Mouse (Mus musculus): ENCODE data around the gene Gm5089. TPM values are rescaled to one million over a fixed set of nuclear protein-coding genes. Genes with fewer than 3 reads are reported as not detected.

Gene Gm5089
- polyA plus RNA-seq, 1 experiment, result 0.49 TPM

GRCm38 (mm10) chr14:122472161-122472560, 21.2 kb upstream of the Gm5089 start:
- H3K27me3 ChIP-seq (ENCODE audit: control insufficient read depth, insufficient read depth, low read length), result no peaks in the 10 kb centered on the region
- peak overlapping the region; percentile 88 for H3K27ac ChIP-seq (ENCODE audit: insufficient read depth, low read length)
- DNase-seq, result peak; percentile 54 to 69
- 4% methylated on average over 13 of the region's 13 CpGs for WGBS
- TF ChIP-seq POLR2A (IDR thresholded peaks at IDR 0.05; ENCODE audit: borderline replicate concordance, insufficient read depth, low read length), result no peak
- no peak for TF ChIP-seq CTCF (IDR thresholded peaks at IDR 0.05; ENCODE audit: borderline replicate concordance, insufficient read depth, low read depth, low read length)
- peaks cover 5% of the 10 kb centered on the region; the same call in 1 of the 2 replicates for H3K4me1 ChIP-seq (ENCODE audit: control insufficient read depth, insufficient read depth, low read length)
- peak overlapping the region; percentile 64 for H3K4me3 ChIP-seq (replicated peaks; ENCODE audit: insufficient read depth, low read depth, low read length)

DNA sequence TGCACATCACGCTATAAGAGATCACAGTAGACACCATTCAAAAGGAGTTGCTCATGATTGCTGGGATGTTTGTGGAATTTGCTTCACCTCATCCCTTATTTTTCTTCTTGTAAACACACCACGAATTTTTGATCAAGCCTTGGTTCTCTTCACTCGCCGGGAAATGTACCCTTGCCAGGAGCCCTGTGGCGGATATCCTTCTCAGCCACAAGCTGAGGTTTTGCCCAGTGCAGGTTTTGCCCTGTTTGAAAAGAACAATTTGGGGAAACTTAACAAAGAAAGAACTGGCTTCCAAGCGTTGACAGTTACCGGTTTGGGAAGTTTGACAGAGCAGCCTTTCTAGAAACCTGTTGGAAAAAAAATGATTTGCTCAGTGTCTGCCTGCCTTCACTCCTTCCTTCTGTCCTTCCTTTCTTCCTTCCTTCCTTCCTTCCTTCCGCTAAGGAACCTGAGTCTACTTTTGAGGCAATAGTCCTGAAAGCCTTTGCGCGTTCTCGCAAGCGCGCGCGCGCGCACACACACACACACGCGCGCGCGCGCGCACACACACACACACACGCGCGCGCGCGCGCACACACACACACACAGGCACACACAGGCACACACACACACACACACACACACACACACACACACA, 20.7 kb upstream of the Gm5089 start:
- Histone ChIP-seq H3K4me3 (replicated peaks; ENCODE audit: insufficient read depth, low read depth, low read length) (peak overlapping the region; percentile 64), H3K4me1 (ENCODE audit: control insufficient read depth, insufficient read depth, low read length) (peaks cover 5% of the 10 kb centered on the region; the same call in 1 of the 2 replicates), H3K27me3 (ENCODE audit: control insufficient read depth, insufficient read depth, low read length) (no peaks in the 10 kb centered on the region), H3K27ac (ENCODE audit: insufficient read depth, low read length) (peak overlapping the region; percentile 88)
- WGBS, result 4% methylated on average over 27 of the region's 31 CpGs
- peak; percentile 65 to 68 for DNase-seq
- no peak for TF ChIP-seq CTCF (IDR thresholded peaks at IDR 0.05; ENCODE audit: borderline replicate concordance, insufficient read depth, low read depth, low read length)
- TF ChIP-seq POLR2A (IDR thresholded peaks at IDR 0.05; ENCODE audit: borderline replicate concordance, insufficient read depth, low read length), result no peak

DNA sequence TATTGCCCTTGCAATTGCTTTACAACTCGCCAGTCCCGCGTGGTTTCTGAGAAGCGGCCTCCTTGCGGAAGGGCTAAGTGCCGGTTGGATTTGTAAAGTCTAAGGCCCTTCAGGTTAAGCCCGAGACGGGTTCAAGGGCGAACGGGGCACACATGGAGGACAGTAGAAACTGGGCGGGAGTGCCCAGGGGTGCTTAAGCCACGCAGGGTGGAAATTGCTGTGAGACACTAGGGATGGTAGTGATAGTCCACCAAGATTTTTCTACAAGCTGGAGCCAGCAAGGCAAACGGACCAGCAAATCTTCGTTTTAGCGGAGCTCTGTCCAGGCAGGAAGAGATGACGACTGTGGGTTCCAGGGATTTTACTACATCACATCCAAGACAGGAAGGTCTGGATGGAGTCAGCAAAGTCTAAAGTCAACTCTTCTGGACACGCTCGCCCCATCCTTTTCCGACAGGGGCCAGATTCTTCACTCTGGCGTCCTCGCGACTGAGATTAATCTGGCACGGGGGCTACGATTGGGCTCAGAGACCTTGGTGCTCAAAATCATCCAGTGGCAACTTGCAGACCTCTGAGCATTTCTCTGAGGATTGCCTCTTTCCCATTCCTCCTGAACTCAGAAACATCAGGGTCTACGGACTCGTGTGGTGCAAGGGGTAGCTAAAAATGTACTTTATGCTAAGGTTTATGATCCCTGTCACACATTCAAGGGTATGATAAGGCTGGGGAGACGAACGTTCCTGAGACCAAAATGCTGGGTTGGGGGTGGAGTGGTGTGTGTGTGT, 18.2 kb upstream of the Gm5089 start:
- H3K27me3 ChIP-seq (ENCODE audit: control insufficient read depth, insufficient read depth, low read length), result no peaks in the 10 kb centered on the region
- peak overlapping the region; percentile 51 for H3K4me3 ChIP-seq (replicated peaks; ENCODE audit: insufficient read depth, low read depth, low read length)

GRCm38 (mm10) chr14:122467926-122468841, 17.3 kb upstream of the Gm5089 start:
- 19% methylated on average over 23 of the region's 23 CpGs for WGBS
- TF ChIP-seq POLR2A (IDR thresholded peaks at IDR 0.05; ENCODE audit: borderline replicate concordance, insufficient read depth, low read length) (no peak), CTCF (IDR thresholded peaks at IDR 0.05; ENCODE audit: borderline replicate concordance, insufficient read depth, low read depth, low read length) (no peak)
- H3K27ac ChIP-seq (ENCODE audit: insufficient read depth, low read length), result peak overlapping the region; percentile 42
- peak overlapping the region; percentile 3 for H3K4me3 ChIP-seq (replicated peaks; ENCODE audit: insufficient read depth, low read depth, low read length)
- DNase-seq, result peak; percentile 52 to 74
- peaks cover 8% of the 10 kb centered on the region for H3K4me1 ChIP-seq (ENCODE audit: control insufficient read depth, insufficient read depth, low read length)
- H3K27me3 ChIP-seq (ENCODE audit: control insufficient read depth, insufficient read depth, low read length), result no peaks in the 10 kb centered on the region

More for the DNA sequence above, 18.2 kb upstream of the Gm5089 start:
- DNase-seq, result peak; percentile 62 to 78
- Histone ChIP-seq H3K4me1 (ENCODE audit: control insufficient read depth, insufficient read depth, low read length) (peaks cover 8% of the 10 kb centered on the region), H3K27ac (ENCODE audit: insufficient read depth, low read length) (peak overlapping the region; percentile 86)
- WGBS, result 11% methylated on average over 28 of the region's 28 CpGs
- 0 out of 2 replicates have a peak, but pooled peaks have one; percentile 3 for TF ChIP-seq POLR2A (IDR thresholded peaks at IDR 0.05; ENCODE audit: borderline replicate concordance, insufficient read depth, low read length)
- no peak for TF ChIP-seq CTCF (IDR thresholded peaks at IDR 0.05; ENCODE audit: borderline replicate concordance, insufficient read depth, low read depth, low read length)

GRCm38 (mm10) chr14:122466756-122467362, 15.9 kb upstream of the Gm5089 start:
- DNase-seq, result peak; percentile 10 to 14
- Histone ChIP-seq H3K27me3 (ENCODE audit: control insufficient read depth, insufficient read depth, low read length) (no peaks in the 10 kb centered on the region), H3K4me3 (replicated peaks; ENCODE audit: insufficient read depth, low read depth, low read length) (no peak overlapping the region), H3K4me1 (ENCODE audit: control insufficient read depth, insufficient read depth, low read length) (peaks cover 8% of the 10 kb centered on the region), H3K27ac (ENCODE audit: insufficient read depth, low read length) (no peak overlapping the region)
- TF ChIP-seq CTCF (IDR thresholded peaks at IDR 0.05; ENCODE audit: borderline replicate concordance, insufficient read depth, low read depth, low read length), result no peak
- no peak for TF ChIP-seq POLR2A (IDR thresholded peaks at IDR 0.05; ENCODE audit: borderline replicate concordance, insufficient read depth, low read length)
- WGBS, result 55% methylated on average over 7 of the region's 7 CpGs

- DNase-seq, result peak in 1 of 2 experiments; percentile 40
- no peaks in the 10 kb centered on the region for H3K27me3 ChIP-seq (ENCODE audit: control insufficient read depth, insufficient read depth, low read length)
- TF ChIP-seq POLR2A (IDR thresholded peaks at IDR 0.05; ENCODE audit: borderline replicate concordance, insufficient read depth, low read length) (no peak), CTCF (IDR thresholded peaks at IDR 0.05; ENCODE audit: borderline replicate concordance, insufficient read depth, low read depth, low read length) (no peak)
- H3K4me1 ChIP-seq (ENCODE audit: control insufficient read depth, insufficient read depth, low read length), result peaks cover 8% of the 10 kb centered on the region
- peak overlapping the region; percentile 71 for H3K4me3 ChIP-seq (replicated peaks; ENCODE audit: insufficient read depth, low read depth, low read length)
- 26% methylated on average over 13 of the region's 13 CpGs for WGBS
- H3K27ac ChIP-seq (ENCODE audit: insufficient read depth, low read length), result peak overlapping the region; percentile 34; the same call in 1 of the 2 replicates
Measured at GRCm38 (mm10) chr14:122465931-122466490, 15.1 kb upstream of the Gm5089 start.

Data from cerebellum, adult 2 months (tissue).